Mouse (Mus musculus): ENCODE measurements around the gene Gm5538.

Gene Gm5538

GRCm38 (mm10) chr3:59729490-59729889 lies at the start of gene Gm5538:
Gene Gm5538 (plus strand): TSS chr3:59729790.
- DNase-seq (ENCODE audit: low spot score in 2 of 2): no peak

- DNase-seq (ENCODE audit: low spot score in 2 of 2): no peak
Measured at GRCm38 (mm10) chr3:59697391-59697790, 32.2 kb upstream of the Gm5538 start.

- DNase-seq (ENCODE audit: low spot score in 2 of 2): no peak
Measured at GRCm38 (mm10) chr3:59702614-59703110, 26.9 kb upstream of the Gm5538 start.

GRCm38 (mm10) chr3:59739866-59740265 lies 10.3 kb downstream of the Gm5538 start:
- no peak for DNase-seq (ENCODE audit: low spot score in 2 of 2)

GRCm38 (mm10) chr3:59744181-59744580 lies 14.6 kb downstream of the Gm5538 start:
- DNase-seq (ENCODE audit: low spot score in 2 of 2): no peak
